Mouse (Mus musculus) heart, embryonic 15.5 days (tissue): ENCODE measurements at regions not wholly inside any gene's neighbourhood (a gene's known extent, or its start where the extent isn't known, plus 50 kb on each side); places are given as distances from the start of the nearest gene placed in this dataset.

Experiments used
- ATAC-seq: fragments of 200-750 bp; cut with Nextera tagmentation; replicated peaks from 2 replicates; pipeline ENCODE4 v1.8.0; 2017; ENCODE audit warnings: low read depth, moderate TSS enrichment; ENCODE audit not compliant: insufficient number of reproducible peaks, insufficient read depth, low FRiP score
- H3K27ac ChIP-seq: fragments of 300-500 bp; sonication (generic); 2 replicates; pipeline ENCODE4 v1.5.1; 2015; ENCODE audit warnings: mild to moderate bottlenecking, inconsistent platforms
- H3K27me3 ChIP-seq: fragments of 300-500 bp; sonication (generic); 2 replicates; pipeline ENCODE4 v1.6.1; 2015; ENCODE audit warnings: inconsistent platforms
- H3K36me3 ChIP-seq: fragments of 300-500 bp; sonication (generic); 2 replicates; pipeline ENCODE4 v1.6.1; 2015; ENCODE audit warnings: mild to moderate bottlenecking, inconsistent platforms
- H3K4me1 ChIP-seq: fragments of 300-500 bp; sonication (generic); replicated peaks from 2 replicates; pipeline ENCODE4 v1.6.1; 2015; ENCODE audit warnings: inconsistent platforms
- H3K4me2 ChIP-seq: fragments of 300-500 bp; sonication (generic); 2 replicates; pipeline ENCODE4 v1.6.1; 2015; ENCODE audit warnings: inconsistent platforms, mild to moderate bottlenecking, moderate library complexity
- H3K4me3 ChIP-seq: fragments of 300-500 bp; sonication (generic); 2 replicates; pipeline ENCODE4 v1.5.1; 2015; ENCODE audit warnings: mild to moderate bottlenecking, inconsistent platforms
- H3K9ac ChIP-seq: fragments of 300-500 bp; sonication (generic); 2 replicates; pipeline ENCODE4 v1.6.1; 2015; ENCODE audit warnings: mild to moderate bottlenecking, inconsistent platforms
- H3K9me3 ChIP-seq: fragments of 300-500 bp; sonication (generic); replicated peaks from 2 replicates; pipeline ENCODE4 v1.6.1; 2016; ENCODE audit warnings: inconsistent platforms
- WGBS: fragments of 180-500 bp; shearing (Covaris S2); methylation state at CpG from one replicate; pipeline ENCODE4 v1.1.7; 2015; ENCODE audit warnings: mixed read lengths; 5-methylcytosine and 5-hydroxymethylcytosine counted together

DNA sequence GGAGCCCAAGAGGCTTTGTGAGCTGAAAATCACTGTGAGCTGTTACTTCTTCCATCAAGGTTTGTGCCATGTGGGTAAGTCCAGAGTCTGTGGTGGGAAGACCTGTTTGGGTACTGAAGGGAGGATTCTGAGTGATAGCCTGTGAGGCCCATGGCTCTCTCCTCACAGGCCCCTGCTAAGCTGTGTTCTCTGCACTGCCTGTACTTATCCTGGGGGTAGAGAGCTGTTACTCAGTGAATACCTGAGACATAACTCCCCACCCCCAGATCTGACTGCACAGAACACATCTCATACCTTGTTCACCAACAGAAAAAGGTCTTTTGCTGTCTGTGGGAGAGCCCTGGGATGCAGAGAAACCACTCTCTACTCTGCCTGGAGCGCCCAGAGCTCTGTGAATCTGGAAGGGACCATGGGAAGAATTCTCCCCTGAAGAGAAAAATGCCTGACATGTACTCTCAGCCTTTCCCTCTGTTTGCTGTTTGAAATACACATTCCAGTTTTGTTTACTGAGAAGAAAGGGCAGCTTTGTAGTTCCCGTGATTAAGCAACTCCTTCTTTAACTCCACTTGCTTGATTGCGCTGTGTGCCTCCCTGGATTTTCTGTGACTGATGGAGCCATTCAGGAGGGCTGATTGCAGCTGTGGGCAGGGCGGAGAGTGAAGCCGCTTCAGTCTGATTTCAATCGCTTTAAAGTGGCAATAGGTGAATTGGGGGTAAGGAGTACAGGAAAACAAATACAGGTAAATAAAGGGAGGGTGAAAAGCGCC is 460.3 kb upstream of the Cdh4 start:
- whole genome bisulfite sequencing, result 54% methylated on average over 7 of the region's 7 CpGs

GRCm38 (mm10) chr2:178983801-178984200 is 458.4 kb upstream of the Cdh4 start:
- WGBS, result 79% methylated on average over 8 of the region's 8 CpGs
- Histone ChIP-seq H3K9ac (no peak overlapping the region), H3K4me2 (no peak overlapping the region), H3K36me3 (no peaks in the 10 kb centered on the region), H3K4me3 (no peak overlapping the region), H3K27ac (no peak overlapping the region), H3K9me3 (no peaks in the 10 kb centered on the region), H3K4me1 (peaks cover 8% of the 10 kb centered on the region), H3K27me3 (no peaks in the 10 kb centered on the region)
- no peak for ATAC-seq

More for the DNA sequence above, 460.3 kb upstream of the Cdh4 start:
- Histone ChIP-seq H3K9me3 (no peaks in the 10 kb centered on the region), H3K27ac (no peak overlapping the region), H3K27me3 (no peaks in the 10 kb centered on the region), H3K4me3 (no peak overlapping the region), H3K4me1 (peaks cover 8% of the 10 kb centered on the region), H3K4me2 (no peak overlapping the region), H3K9ac (no peak overlapping the region), H3K36me3 (no peaks in the 10 kb centered on the region)
- ATAC-seq, result no peak

DNA sequence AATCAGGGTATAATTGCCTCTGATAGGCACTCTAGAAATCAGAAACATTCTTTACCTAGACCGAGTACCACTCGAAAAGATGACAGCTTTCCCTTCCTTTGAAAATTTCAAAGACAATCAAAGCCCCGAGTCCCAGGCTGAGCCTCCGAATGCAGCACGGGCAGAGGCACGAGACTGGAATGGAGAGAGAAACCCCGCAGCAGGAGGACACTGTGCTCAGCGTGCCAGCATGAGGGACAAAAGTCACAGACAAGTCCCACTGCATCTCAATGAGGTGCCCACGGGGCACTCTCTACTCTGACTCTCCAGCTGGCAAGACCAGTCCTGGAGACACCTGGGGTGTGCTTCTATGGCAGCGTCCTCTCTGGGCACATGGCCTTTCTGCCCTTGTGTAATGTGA is 454.3 kb upstream of the Cdh4 start:
- H3K27me3 ChIP-seq, result no peaks in the 10 kb centered on the region
- no peak overlapping the region for H3K4me3 ChIP-seq
- WGBS, result 63% methylated on average over 10 of the region's 10 CpGs
- H3K4me1 ChIP-seq, result no peaks in the 10 kb centered on the region
- no peak overlapping the region for H3K9ac ChIP-seq
- no peaks in the 10 kb centered on the region for H3K36me3 ChIP-seq
- ATAC-seq, result no peak
- no peaks in the 10 kb centered on the region for H3K9me3 ChIP-seq
- H3K4me2 ChIP-seq, result no peak overlapping the region
- H3K27ac ChIP-seq, result no peak overlapping the region

DNA sequence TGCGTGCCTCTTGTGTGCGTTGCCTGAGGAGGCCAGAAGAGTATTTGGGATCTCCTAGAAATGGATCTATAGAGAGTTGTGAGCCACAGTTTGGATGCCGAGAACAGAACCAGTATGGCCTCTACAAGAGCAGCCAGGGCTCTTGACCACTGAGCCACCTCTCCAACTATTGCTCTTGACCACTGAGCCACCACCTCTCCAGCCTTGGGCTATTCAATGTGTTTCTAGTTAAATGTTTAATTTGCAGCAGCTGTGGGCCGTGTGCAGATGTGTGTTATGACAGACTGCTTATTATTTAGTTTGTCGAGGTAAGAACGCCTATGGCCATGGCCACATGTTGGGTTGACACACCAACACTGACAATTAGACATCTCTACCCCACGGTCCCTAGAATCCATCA is 452.9 kb upstream of the Cdh4 start:
- no peaks in the 10 kb centered on the region for H3K36me3 ChIP-seq

GRCm38 (mm10) chr2:178989784-178990183 is 452.4 kb upstream of the Cdh4 start:
- Histone ChIP-seq H3K27me3 (no peaks in the 10 kb centered on the region), H3K4me1 (no peaks in the 10 kb centered on the region), H3K9ac (no peak overlapping the region), H3K4me2 (no peak overlapping the region), H3K9me3 (no peaks in the 10 kb centered on the region), H3K4me3 (no peak overlapping the region), H3K36me3 (no peaks in the 10 kb centered on the region), H3K27ac (no peak overlapping the region)
- 79% methylated on average over 1 of the region's 1 CpGs for WGBS
- ATAC-seq, result no peak

More for the DNA sequence above, 452.9 kb upstream of the Cdh4 start:
- Histone ChIP-seq H3K4me2 (no peak overlapping the region), H3K9me3 (no peaks in the 10 kb centered on the region), H3K9ac (no peak overlapping the region), H3K27ac (no peak overlapping the region), H3K4me1 (no peaks in the 10 kb centered on the region), H3K4me3 (no peak overlapping the region), H3K27me3 (no peaks in the 10 kb centered on the region)
- no peak for ATAC-seq
- WGBS, result 85% methylated on average over 7 of the region's 7 CpGs

- H3K9ac ChIP-seq, result no peak overlapping the region
- 82% methylated on average over 4 of the region's 4 CpGs for WGBS
- no peak overlapping the region for H3K4me2 ChIP-seq
- no peaks in the 10 kb centered on the region for H3K36me3 ChIP-seq
- H3K27ac ChIP-seq, result no peak overlapping the region
- no peaks in the 10 kb centered on the region for H3K4me1 ChIP-seq
- H3K27me3 ChIP-seq, result no peaks in the 10 kb centered on the region
- no peak for ATAC-seq
- H3K9me3 ChIP-seq, result no peaks in the 10 kb centered on the region
- no peak overlapping the region for H3K4me3 ChIP-seq
Observed at GRCm38 (mm10) chr2:178990959-178991358, 451.3 kb upstream of the Cdh4 start.

- no peaks in the 10 kb centered on the region for H3K27me3 ChIP-seq
- no peak for ATAC-seq
- H3K4me3 ChIP-seq, result no peak overlapping the region
- no peaks in the 10 kb centered on the region for H3K36me3 ChIP-seq
- H3K27ac ChIP-seq, result no peak overlapping the region
- no peaks in the 10 kb centered on the region for H3K4me1 ChIP-seq
- H3K4me2 ChIP-seq, result no peak overlapping the region
- 68% methylated on average over 8 of the region's 8 CpGs for WGBS
- H3K9me3 ChIP-seq, result no peaks in the 10 kb centered on the region
- H3K9ac ChIP-seq, result no peak overlapping the region
Observed at GRCm38 (mm10) chr2:178992334-178993116, 449.7 kb upstream of the Cdh4 start.

DNA sequence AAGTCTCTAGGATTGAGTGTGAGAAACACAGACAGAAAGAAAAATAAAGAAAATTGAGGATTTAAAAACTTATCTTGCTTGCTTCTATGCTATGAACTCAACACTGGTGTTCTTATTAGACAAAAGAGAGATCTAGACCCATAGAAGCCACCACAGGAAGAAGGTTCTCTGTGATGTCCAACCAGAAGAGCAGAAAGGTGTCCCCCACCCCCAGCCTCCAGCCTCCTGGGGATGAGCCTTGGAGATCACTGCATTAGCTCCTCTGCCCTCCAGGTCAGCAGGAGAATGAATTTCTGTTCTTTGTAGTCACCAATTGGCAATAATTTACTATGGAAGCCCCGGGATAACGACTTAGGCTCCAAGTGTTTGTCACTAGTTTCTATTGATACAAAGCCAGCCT is 444.3 kb upstream of the Cdh4 start:
- Histone ChIP-seq H3K4me1 (no peaks in the 10 kb centered on the region), H3K4me2 (no peak overlapping the region), H3K4me3 (no peak overlapping the region), H3K9me3 (no peaks in the 10 kb centered on the region), H3K36me3 (no peaks in the 10 kb centered on the region), H3K27ac (no peak overlapping the region), H3K27me3 (no peaks in the 10 kb centered on the region), H3K9ac (no peak overlapping the region)
- WGBS, result 75% methylated on average over 2 of the region's 2 CpGs
- no peak for ATAC-seq

- no peak overlapping the region for H3K9ac ChIP-seq
- no peaks in the 10 kb centered on the region for H3K9me3 ChIP-seq
- no peak for ATAC-seq
- H3K4me2 ChIP-seq, result no peak overlapping the region
- no peak overlapping the region for H3K27ac ChIP-seq
- H3K4me1 ChIP-seq, result no peaks in the 10 kb centered on the region
- H3K36me3 ChIP-seq, result no peaks in the 10 kb centered on the region
- WGBS, result 76% methylated on average over 17 of the region's 17 CpGs
- no peaks in the 10 kb centered on the region for H3K27me3 ChIP-seq
- no peak overlapping the region for H3K4me3 ChIP-seq
Observed at GRCm38 (mm10) chr2:179000448-179001081, 441.7 kb upstream of the Cdh4 start.

DNA sequence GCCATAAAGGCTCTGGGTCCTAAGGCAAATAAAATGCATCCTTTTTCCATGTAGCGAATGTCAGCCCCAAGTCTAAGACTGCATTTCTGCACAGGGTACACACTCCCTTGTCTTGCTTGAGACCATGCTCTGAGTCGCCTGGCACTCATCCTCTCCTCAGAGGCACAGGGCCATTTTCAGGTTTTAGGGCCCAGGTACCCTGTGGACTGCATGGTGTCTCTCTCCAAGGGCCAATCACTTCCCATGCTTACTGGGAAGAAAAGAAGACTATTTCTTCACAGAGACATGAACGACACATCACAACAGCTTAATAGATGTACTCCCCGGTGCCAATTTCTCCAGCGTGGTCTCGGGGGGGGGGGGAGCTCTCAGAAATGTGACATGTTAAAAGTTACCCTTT is 434.5 kb upstream of the Cdh4 start:
- Histone ChIP-seq H3K27ac (no peak overlapping the region), H3K4me2 (no peak overlapping the region), H3K27me3 (no peaks in the 10 kb centered on the region), H3K4me3 (no peak overlapping the region), H3K9me3 (no peaks in the 10 kb centered on the region), H3K9ac (no peak overlapping the region), H3K4me1 (no peaks in the 10 kb centered on the region), H3K36me3 (no peaks in the 10 kb centered on the region)
- 74% methylated on average over 6 of the region's 6 CpGs for WGBS
- no peak for ATAC-seq

GRCm38 (mm10) chr2:179013891-179014593 is 428.2 kb upstream of the Cdh4 start:
- WGBS, result 74% methylated on average over 6 of the region's 6 CpGs

More at GRCm38 (mm10) chr2:179013891-179014593, 428.2 kb upstream of the Cdh4 start:
- Histone ChIP-seq H3K36me3 (no peaks in the 10 kb centered on the region), H3K27me3 (no peaks in the 10 kb centered on the region), H3K4me2 (no peak overlapping the region), H3K9ac (no peak overlapping the region), H3K9me3 (no peaks in the 10 kb centered on the region), H3K27ac (no peak overlapping the region), H3K4me1 (no peaks in the 10 kb centered on the region), H3K4me3 (no peak overlapping the region)
- no peak for ATAC-seq
